Mouse (Mus musculus): ENCODE measurements around the gene Cnn2.

DNA sequence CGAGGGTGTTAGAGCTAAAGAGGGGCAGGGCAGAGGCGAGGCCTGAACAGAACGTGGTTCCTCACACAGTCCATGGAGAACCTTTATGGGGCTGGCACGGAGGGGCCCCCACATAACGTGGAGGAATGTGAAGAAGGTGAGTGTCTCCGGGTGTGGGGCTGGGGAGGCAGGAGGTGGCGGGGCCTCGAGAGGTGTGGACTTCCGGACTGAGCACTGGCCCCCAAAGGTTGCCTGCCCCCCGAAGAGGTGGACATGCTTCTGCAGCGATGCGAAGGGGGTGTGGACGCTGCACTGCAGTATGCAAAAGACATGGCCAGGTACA lies 32.9 kb downstream of the Cnn2 start:
- TF ChIP-seq CTCF (IDR thresholded peaks at IDR 0.05; ENCODE audit: low read depth), result no peak
- no peak for TF ChIP-seq EP300 (IDR thresholded peaks at IDR 0.05; ENCODE audit: low read depth)

All from liver, postnatal 0 days (tissue).